Mouse (Mus musculus) forebrain, embryonic 11.5 days (tissue): Measurements from ENCODE around the gene Tinagl1. TPM values are rescaled to one million over a fixed set of nuclear protein-coding genes. Genes with fewer than 3 reads are reported as not detected.

Source experiments
- ATAC-seq: fragments of 200-750 bp; cut with Nextera tagmentation; replicated peaks from 2 replicates; pipeline ENCODE4 v1.8.0; 2017; ENCODE audit warnings: moderate TSS enrichment; ENCODE audit not compliant: low FRiP score
- DNase-seq: peaks from one replicate; pipeline ENCODE4 v3.0.0-alpha.2; 2017; ENCODE audit warnings: low spot score
- H3K27ac ChIP-seq: fragments of 300-500 bp; sonication (generic); 2 replicates; pipeline ENCODE4 v1.5.1; 2014; ENCODE audit warnings: low read depth, low read length
- H3K27me3 ChIP-seq: fragments of 300-500 bp; sonication (generic); 2 replicates; pipeline ENCODE4 v1.6.1; 2014; ENCODE audit warnings: mild to moderate bottlenecking, low read length, mixed read lengths; ENCODE audit not compliant: control insufficient read depth, insufficient read depth
- H3K36me3 ChIP-seq: fragments of 300-500 bp; sonication (generic); 2 replicates; pipeline ENCODE4 v1.6.1; 2014; ENCODE audit warnings: mild to moderate bottlenecking, low read length, moderate library complexity, mixed read lengths; ENCODE audit not compliant: control insufficient read depth, insufficient read depth
- H3K4me1 ChIP-seq: fragments of 300-500 bp; sonication (generic); replicated peaks from 2 replicates; pipeline ENCODE4 v1.6.1; 2014; ENCODE audit warnings: low read length, mixed read lengths; ENCODE audit not compliant: control insufficient read depth, insufficient read depth
- H3K4me2 ChIP-seq: fragments of 300-500 bp; sonication (generic); 2 replicates; pipeline ENCODE4 v1.6.1; 2014; ENCODE audit warnings: low read depth, mild to moderate bottlenecking, low read length, moderate library complexity, mixed read lengths; ENCODE audit not compliant: severe bottlenecking
- H3K4me3 ChIP-seq: fragments of 300-500 bp; sonication (generic); 2 replicates; pipeline ENCODE4 v1.5.1; 2014; ENCODE audit warnings: low read depth, low read length
- H3K9ac ChIP-seq: fragments of 300-500 bp; sonication (generic); 2 replicates; pipeline ENCODE4 v1.6.1; 2014; ENCODE audit warnings: low read length
- H3K9me3 ChIP-seq: fragments of 300-500 bp; sonication (generic); 2 replicates; pipeline ENCODE4 v1.6.1; 2016; ENCODE audit warnings: low read length, mixed read lengths; ENCODE audit not compliant: control insufficient read depth
- WGBS: fragments of 180-500 bp; shearing (Covaris S2); extraction: QIAGEN DNeasy Blood & Tissue Kit; methylation state at CpG from one replicate; pipeline ENCODE4 v1.1.7; 2014; 5-methylcytosine and 5-hydroxymethylcytosine counted together
- polyA plus RNA-seq: library from polyadenylated mRNA; unstranded; fragments of >200 nt; fragmentation: Nextera tagmentation; extraction: Ambion mirVana; gene quantifications from 2 replicates; pipeline ENCODE4 v1.2.1, GENCODE M21; 2014

The Tinagl1 gene
- polyA plus RNA-seq, 1 experiment from 2014 or later = 7.9 TPM

DNA sequence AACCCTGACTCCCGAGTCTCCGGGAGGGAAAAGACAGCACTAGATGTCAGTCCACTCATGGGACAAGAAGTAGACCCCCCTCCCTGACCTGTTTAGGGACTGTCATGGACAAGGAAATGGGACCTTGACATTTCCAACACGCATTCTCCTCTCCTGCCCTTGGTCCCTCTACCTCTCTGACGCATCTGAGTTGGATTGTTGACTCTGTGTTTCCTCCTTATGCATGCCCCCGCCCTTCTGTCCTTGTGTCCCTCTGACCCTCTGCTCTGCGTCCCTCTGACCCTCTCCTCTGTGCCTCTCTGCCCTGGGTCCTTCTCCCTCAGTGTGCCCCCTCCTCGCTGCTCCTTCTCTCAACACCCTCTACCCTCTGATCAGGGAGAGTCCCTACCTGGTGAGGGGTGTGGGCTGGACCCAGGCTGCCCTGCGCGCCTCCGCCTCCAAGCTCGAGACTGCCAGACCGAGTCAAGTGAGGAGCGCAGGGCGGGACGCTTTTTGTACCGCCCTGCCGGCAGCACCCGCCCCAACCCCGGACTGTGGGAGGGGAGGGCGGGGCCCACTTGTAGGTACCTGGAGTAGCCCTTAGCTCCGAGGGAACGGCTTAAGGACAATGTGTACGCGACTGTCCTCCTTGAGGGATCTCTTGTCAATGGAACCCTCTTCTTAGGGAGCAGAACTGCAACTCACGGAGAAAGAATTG lies 439 bp downstream of the Tinagl1 start:
- peak overlapping the region; percentile 48 for H3K4me2 ChIP-seq
- ATAC-seq (peak; percentile 39), DNase-seq (no peak)
- peak overlapping the region; percentile 27; the same call in 1 of the 2 replicates for H3K9ac ChIP-seq
- H3K27me3 ChIP-seq = peaks cover 21% of the 10 kb centered on the region
- no peak overlapping the region for H3K27ac ChIP-seq
- H3K36me3 ChIP-seq = no peaks in the 10 kb centered on the region
- WGBS = 5% methylated on average over 25 of the region's 25 CpGs
- no peaks in the 10 kb centered on the region for H3K9me3 ChIP-seq
- peak overlapping the region; percentile 16 for H3K4me3 ChIP-seq
- peaks cover 15% of the 10 kb centered on the region; the same call in 1 of the 2 replicates for H3K4me1 ChIP-seq

DNA sequence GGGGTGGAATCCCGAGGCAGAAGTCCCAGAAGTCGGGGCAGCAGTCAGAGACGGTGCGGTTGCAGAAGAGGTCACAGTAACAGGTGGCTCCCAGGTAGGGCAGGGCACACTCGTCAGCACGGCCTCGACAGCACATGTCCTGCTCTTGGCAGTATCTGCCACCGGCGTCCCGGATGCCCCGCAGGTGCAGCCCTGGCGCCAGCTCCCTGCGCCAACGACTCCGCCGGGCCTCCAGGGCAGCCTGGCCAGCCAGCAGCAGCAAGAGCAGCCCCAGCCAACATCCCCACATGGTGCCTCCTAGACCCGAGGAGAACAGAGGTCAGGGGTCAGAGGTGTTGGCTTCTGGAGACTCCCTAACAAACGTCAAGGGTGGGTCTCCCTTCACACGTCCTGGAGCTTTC lies 1.0 kb downstream of the Tinagl1 start:
- Histone ChIP-seq H3K4me3 (no peak overlapping the region), H3K36me3 (no peaks in the 10 kb centered on the region), H3K4me2 (no peak overlapping the region), H3K4me1 (peaks cover 15% of the 10 kb centered on the region; the same call in 1 of the 2 replicates), H3K9me3 (no peaks in the 10 kb centered on the region), H3K27ac (no peak overlapping the region), H3K9ac (no peak overlapping the region), H3K27me3 (peaks cover 21% of the 10 kb centered on the region)
- DNase-seq (no peak), ATAC-seq (no peak)
- WGBS = 47% methylated on average over 19 of the region's 19 CpGs

DNA sequence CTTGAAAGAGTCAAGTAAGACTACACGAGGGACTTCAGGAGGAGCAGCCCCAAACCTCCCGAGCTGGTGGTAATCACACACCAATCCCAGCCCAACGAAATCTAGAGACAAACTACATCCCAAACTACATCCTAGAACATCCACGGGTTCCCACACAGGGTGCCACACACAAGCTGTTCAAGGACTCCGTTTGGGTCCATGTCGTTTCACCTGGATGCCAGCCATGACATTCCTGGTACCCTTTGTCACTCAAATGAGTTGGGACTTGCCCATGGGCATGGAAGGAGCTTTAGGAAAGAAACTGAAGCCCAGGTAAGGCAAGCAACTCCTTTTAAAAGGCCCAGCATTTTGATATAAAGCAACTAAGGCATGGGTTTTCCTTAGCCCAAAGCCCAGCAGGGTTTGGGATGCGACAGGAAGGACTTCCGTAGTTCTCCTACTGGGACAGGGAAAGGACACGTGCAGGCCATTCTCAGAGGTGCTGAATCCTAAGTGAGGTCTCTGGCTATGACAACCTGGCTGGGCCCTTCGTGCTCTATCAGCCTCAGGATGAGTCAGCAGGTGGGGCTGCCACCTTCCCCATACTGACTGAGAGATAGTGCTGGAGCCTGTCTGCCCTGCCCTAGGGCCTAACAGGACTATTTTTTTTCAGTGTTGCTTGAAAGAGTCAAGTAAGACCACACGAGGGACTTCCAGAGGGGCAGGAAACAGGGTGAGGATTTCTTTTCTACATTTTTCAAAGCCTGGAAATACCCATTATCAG lies 1.7 kb downstream of the Tinagl1 start:
- H3K4me1 ChIP-seq = peaks cover 15% of the 10 kb centered on the region; the same call in 1 of the 2 replicates
- H3K27me3 ChIP-seq = peaks cover 21% of the 10 kb centered on the region
- H3K36me3 ChIP-seq = no peaks in the 10 kb centered on the region
- ATAC-seq (no peak), DNase-seq (no peak)
- no peak overlapping the region for H3K4me3 ChIP-seq
- no peak overlapping the region for H3K9ac ChIP-seq
- no peaks in the 10 kb centered on the region for H3K9me3 ChIP-seq
- H3K4me2 ChIP-seq = no peak overlapping the region
- no peak overlapping the region for H3K27ac ChIP-seq
- WGBS = 76% methylated on average over 11 of the region's 11 CpGs

DNA sequence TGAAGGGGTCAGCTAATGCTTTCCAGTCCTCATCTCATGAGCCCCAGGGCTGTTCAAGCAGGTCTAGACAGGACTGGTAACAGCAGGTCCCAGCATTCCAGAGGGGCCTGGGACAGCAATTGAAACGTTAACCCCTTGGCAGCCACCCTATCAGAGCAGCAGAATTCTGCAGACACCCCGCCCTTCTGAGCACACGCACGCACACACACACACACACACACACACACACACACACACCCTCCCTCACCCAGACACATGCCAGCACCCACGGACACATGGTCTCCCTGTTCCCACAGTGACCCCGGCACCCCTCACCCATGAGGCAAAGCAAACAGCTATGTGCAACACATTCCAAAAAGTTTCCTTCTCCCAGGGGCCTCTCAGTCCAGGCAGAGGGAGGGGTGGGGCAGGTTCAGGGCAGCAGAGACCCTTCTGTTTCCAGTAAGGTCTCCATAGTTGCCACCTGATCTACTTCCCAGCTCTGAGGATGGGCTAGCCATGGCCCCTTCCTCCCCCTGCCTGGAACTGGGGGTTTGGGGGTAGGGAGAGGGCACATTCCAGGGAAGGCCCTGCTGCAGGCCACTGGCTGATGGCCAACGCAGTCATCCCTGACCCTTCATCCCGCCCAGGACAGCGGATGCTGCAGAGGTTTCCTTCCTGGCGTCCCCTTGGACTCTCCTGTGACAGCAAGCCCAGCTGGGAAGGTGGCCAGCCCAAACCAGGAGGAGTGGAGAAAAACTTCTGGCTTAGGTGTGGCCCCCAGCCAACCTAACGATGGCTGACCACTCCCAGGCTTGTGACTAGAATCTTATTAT lies 2.8 kb downstream of the Tinagl1 start:
- Histone ChIP-seq H3K27me3 (peaks cover 21% of the 10 kb centered on the region), H3K27ac (no peak overlapping the region), H3K36me3 (no peaks in the 10 kb centered on the region), H3K4me2 (no peak overlapping the region), H3K4me3 (no peak overlapping the region), H3K9me3 (no peaks in the 10 kb centered on the region), H3K4me1 (peaks cover 15% of the 10 kb centered on the region; the same call in 1 of the 2 replicates), H3K9ac (no peak overlapping the region)
- DNase-seq = no peak
- no peak for ATAC-seq
- WGBS = 72% methylated on average over 11 of the region's 11 CpGs

DNA sequence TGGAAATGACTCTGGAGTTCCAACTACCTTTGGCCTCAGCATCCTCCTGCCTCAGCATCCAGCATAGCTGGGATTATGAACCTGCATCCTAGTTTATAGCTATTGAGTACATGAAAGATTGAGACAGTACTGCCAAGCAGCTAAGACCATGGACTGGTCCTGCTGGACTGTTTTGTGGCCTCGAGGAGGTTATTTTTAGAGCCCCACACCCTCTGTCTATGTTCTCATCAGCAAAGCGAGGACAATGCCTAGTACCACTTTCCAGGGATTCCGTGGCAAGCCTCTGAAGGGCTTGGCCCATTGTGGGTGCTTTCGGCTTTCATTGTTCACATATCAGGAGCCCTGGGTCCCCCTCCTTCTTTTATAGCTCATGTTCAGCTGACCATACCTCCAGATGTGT lies 4.6 kb downstream of the Tinagl1 start:
- Histone ChIP-seq H3K36me3 (no peaks in the 10 kb centered on the region), H3K9me3 (no peaks in the 10 kb centered on the region), H3K27ac (no peak overlapping the region), H3K4me1 (peaks cover 13% of the 10 kb centered on the region; the same call in 1 of the 2 replicates), H3K4me2 (no peak overlapping the region), H3K4me3 (no peak overlapping the region), H3K27me3 (peaks cover 21% of the 10 kb centered on the region), H3K9ac (no peak overlapping the region)
- ATAC-seq = no peak
- whole genome bisulfite sequencing = 90% methylated on average over 4 of the region's 4 CpGs
- DNase-seq = no peak

DNA sequence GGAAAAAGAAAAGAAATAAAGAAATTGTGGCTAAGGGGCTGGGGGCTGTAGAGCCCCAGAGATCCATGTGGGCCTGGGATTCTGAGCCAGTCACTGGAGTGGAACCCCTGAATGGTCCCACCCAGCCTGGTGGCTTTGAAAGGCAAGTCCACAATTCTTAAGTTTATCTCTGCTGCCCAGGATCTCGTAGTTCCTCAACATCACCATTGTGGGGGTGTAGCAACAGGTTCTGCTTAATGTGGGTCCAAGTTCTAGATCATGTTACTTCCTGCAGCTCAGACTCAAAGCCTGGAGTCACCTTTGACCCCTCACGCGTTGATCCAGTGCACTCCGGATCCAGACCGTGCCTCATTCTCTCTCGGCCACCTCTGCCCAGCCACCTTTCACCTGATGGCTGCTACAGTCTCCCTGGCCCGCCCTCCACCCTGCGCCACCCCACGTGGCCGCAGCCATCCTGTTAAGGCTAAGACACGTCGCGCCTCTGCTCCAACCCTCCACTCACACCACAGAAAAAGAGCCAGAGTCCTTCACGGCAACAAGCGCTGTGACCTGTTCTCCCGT lies 5.4 kb downstream of the Tinagl1 start:
- H3K4me3 ChIP-seq = no peak overlapping the region
- no peaks in the 10 kb centered on the region for H3K36me3 ChIP-seq
- no peak overlapping the region for H3K9ac ChIP-seq
- no peaks in the 10 kb centered on the region for H3K9me3 ChIP-seq
- WGBS = 83% methylated on average over 16 of the region's 16 CpGs
- DNase-seq (no peak), ATAC-seq (no peak)
- peaks cover 18% of the 10 kb centered on the region for H3K27me3 ChIP-seq
- H3K4me2 ChIP-seq = no peak overlapping the region
- H3K27ac ChIP-seq = no peak overlapping the region
- peaks cover 4% of the 10 kb centered on the region; the same call in 1 of the 2 replicates for H3K4me1 ChIP-seq

DNA sequence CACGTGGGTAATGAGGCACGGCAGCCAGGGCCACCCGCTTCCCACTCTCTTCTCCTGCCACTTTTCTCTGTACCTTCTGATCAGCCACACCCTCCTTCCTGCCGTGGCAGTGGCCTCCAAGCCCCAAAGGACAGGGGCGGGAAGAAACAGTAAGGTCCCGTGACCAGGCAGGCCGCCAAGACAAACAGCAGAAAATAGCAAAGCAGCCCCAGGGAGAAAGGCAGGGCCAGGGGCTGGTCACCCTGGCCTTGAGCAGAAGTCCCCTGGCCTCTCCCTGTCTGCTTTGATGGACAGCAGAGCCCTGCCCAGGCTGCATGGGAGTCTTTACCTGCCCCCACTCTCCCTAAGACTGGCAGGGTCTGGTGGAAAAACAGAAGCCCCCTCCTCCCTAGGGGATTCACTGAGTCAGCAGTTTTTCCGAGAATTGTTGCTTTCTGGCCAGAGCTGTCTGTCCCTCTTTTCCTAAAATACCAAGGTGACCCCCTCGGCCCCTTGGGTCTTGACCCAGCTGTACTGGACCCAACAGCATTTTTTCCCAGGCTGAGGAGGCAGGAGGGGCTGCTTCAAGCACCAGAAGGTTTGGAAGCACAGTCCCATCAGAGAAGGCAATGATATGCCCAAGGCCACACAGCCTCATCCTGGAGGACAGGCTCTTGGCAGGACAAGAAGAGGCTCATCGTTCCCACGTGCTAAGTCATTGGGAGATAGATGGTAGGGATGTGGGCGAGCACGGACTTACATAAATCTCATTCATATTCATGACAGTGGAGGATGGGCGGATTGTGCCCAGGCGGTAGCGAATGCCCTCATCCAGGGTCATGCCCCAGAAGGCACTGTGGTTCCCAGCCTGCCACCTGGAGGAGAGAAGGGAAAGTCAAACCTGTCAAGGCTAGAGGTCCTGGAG lies 6.4 kb downstream of the Tinagl1 start:
- no peak overlapping the region for H3K4me2 ChIP-seq
- no peak overlapping the region for H3K4me3 ChIP-seq
- no peak overlapping the region for H3K9ac ChIP-seq
- H3K9me3 ChIP-seq = no peaks in the 10 kb centered on the region
- no peak overlapping the region for H3K27ac ChIP-seq
- 42% methylated on average over 16 of the region's 16 CpGs for WGBS
- DNase-seq (no peak), ATAC-seq (no peak)
- peaks cover under 1% of the 10 kb centered on the region; the same call in 1 of the 2 replicates for H3K4me1 ChIP-seq
- H3K36me3 ChIP-seq = no peaks in the 10 kb centered on the region
- peaks cover 13% of the 10 kb centered on the region for H3K27me3 ChIP-seq
